Mouse (Mus musculus) testis, adult 2 months (tissue): ENCODE measurements around the gene Ppp1r1b.

Experiments
- CTCF ChIP-seq: fragments of 200-500 bp; IDR thresholded peaks from 2 replicates; pipeline ENCODE4 v1.5.1; 2012; ENCODE audit warnings: low read depth, mild to moderate bottlenecking, inconsistent platforms, low read length, moderate library complexity; ENCODE audit not compliant: control insufficient read depth, insufficient read depth, insufficient replicate concordance
- POLR2A ChIP-seq: fragments of 200-500 bp; IDR thresholded peaks from 2 replicates; pipeline ENCODE4 v1.6.1; 2012; ENCODE audit warnings: low read depth, mild to moderate bottlenecking, inconsistent platforms, low read length, moderate library complexity; ENCODE audit not compliant: control insufficient read depth

DNA sequence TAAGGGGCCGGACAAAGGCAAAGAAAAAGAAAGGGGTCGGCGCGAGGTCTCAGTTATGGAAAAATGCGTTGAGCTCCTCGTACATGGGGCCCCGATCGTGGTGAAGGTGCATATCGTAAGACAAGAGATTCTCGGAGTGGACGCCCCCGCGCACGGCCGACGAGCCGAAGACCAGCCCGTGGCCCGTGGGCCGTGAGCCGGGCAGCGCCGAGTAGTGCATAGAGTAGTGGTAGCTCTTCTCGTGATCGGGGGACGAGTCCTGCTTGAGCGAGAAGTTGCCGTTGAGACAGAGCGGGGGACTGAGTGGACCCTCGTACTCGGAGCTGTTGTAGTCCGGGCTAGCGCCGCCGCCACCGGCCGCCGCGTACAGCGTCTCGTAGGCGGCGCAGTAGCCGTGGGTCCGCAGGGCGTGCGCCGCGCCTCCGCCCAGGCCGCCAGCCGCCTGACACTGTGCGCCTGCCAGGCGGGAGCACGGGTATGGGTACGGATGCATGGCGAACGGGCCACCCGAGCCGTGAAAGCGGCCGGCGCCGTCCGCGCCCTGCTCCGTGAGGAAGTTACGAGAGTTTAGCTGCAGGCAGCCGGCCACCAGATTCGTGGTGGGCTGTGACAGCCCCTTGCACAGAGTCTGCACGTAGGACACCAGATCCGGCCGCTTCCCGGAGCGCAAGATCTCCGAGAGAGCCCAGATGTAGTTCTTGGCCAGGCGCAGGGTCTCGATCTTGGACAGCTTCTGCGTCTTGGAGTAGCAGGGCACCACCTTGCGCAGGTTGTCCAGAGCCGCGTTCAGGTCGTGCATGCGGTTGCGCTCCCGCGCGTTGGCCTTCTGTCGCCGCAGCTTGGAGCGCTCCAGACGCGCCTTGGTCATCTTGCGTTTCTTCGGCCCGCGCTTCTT lies 20.8 kb upstream of the Ppp1r1b start:
- no peak for TF ChIP-seq CTCF
- TF ChIP-seq POLR2A = no peak
